Mouse (Mus musculus): ENCODE measurements around the gene Cacna1d.

GRCm38 (mm10) chr14:30064864-30065263, 426.4 kb downstream of the Cacna1d start:
- TF ChIP-seq CTCF (IDR thresholded peaks at IDR 0.05; ENCODE audit: insufficient read depth, low read length), result no peak
- TF ChIP-seq POLR2A (IDR thresholded peaks at IDR 0.05; ENCODE audit: borderline replicate concordance, extremely low read depth, low read depth, low read length), result no peak
